Mouse (Mus musculus): ENCODE data around the gene A930004D18Rik. TPM values are rescaled to one million over a fixed set of nuclear protein-coding genes. Genes with fewer than 3 reads are reported as not detected.

A930004D18Rik gene
- polyA plus RNA-seq (2014; fragmentation: Nextera tagmentation; extraction: Ambion mirVana) = 11.5 and 13.3 TPM in 2 replicates

DNA sequence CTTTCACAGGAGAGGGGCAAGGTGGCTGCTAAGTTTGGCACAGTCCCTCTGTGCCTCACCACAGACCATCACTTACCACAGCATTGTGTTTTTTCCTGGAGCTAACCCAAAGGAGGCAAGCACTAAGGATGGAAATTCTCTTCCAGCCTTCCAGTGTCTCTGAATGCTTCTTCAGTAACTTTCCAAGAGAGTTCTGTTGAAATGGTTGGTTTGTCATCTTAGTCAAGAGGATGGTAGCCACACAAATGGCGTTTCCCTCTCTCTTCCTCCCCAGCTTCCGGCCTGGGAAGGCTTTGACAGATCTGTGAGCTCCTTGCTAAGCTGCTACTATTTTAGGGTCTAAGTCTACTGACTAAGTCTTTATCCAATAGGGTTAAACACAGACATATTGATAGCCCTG lies at the start of gene A930004D18Rik:
Gene A930004D18Rik (minus strand): TSS at position 247 of the 400 bp plus-strand sequence.
- Histone ChIP-seq H3K9ac (ENCODE audit: low read length) (no peak within 1 kb of the TSS), H3K27me3 (replicated peaks; ENCODE audit: control insufficient read depth, insufficient read depth, low read length) (no peaks in the 10 kb centered on the region), H3K4me1 (replicated peaks; ENCODE audit: control insufficient read depth, insufficient read depth, low read length) (peaks cover 33% of the 10 kb centered on the region), H3K36me3 (ENCODE audit: control insufficient read depth, insufficient read depth, low read length) (no peaks in the 10 kb centered on the region), H3K4me3 (ENCODE audit: low read depth, low read length) (no peak within 1 kb of the TSS), H3K9me3 (ENCODE audit: control insufficient read depth, low read length) (no peaks in the 10 kb centered on the region), H3K4me2 (ENCODE audit: low read length) (no peak within 1 kb of the TSS), H3K27ac (ENCODE audit: low read depth) (no peak within 1 kb of the TSS)
- WGBS = 74% methylated on average over 2 of the region's 2 CpGs
- ATAC-seq (replicated peaks; ENCODE audit: low FRiP score, low TSS enrichment, low read depth) = no peak
- peak; percentile 47 for DNase-seq (ENCODE audit: low spot score)

DNA sequence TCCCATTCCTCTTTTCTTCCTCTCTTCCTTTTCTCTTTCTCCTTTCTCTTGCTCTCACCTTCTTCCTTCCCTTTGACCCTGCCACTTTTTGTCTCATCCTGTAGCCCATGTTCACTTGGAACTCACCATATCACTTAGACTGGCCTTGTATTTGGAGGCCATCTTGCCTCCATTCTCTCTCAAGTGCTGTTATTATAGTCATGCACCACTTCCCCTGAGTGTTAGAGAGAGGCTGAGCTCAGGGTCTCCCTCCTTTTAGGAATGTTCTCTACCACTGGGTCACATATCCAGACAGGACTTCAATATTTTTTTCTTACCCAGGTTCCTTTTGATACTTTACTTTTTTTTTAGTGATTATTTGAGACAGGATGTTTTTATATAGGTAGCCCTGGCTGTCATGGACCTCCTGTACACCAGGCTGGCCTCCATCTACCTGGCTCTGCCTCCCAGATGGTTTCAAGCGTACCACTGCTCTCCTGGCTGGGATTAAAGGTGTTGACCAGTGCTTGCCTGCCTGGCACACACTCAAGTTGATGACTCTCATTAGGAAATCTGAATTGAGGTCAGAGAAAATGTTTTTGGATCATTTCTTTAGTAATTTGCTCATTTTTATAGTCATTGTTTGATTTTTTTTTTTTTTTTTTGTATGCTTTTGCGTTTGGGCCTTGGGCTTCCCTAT lies 42.8 kb upstream of the A930004D18Rik start:
- Histone ChIP-seq H3K4me1 (replicated peaks; ENCODE audit: control insufficient read depth, insufficient read depth, low read length) (no peaks in the 10 kb centered on the region), H3K27ac (ENCODE audit: low read depth) (no peak overlapping the region), H3K9me3 (ENCODE audit: control insufficient read depth, low read length) (no peaks in the 10 kb centered on the region), H3K27me3 (replicated peaks; ENCODE audit: control insufficient read depth, insufficient read depth, low read length) (no peaks in the 10 kb centered on the region), H3K36me3 (ENCODE audit: control insufficient read depth, insufficient read depth, low read length) (peaks cover 73% of the 10 kb centered on the region), H3K4me3 (ENCODE audit: low read depth, low read length) (no peak overlapping the region), H3K4me2 (ENCODE audit: low read length) (no peak overlapping the region), H3K9ac (ENCODE audit: low read length) (no peak overlapping the region)
- no peak for ATAC-seq (replicated peaks; ENCODE audit: low FRiP score, low TSS enrichment, low read depth)
- 90% methylated on average over 2 of the region's 2 CpGs for WGBS
- DNase-seq (ENCODE audit: low spot score) = no peak

DNA sequence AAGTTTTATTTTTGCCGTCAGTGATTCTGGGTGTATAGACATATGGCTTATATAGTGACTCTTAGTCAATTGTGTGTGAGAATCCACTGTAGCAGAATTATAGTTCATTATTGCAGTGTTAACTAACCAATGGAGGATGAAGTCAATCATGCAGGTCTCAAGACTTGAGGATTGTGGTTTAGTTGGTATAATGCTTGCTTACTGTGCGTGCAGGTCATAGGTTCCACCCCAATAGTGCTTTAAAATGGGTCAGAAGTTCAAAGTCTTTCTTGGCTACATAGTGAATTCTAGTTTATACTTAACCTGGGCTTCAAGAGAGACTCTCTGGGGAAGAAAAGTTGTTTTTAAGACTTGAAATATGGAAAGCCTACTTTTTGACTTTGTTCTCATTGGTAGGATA lies 34.4 kb upstream of the A930004D18Rik start:
- H3K4me3 ChIP-seq (ENCODE audit: low read depth, low read length) = no peak overlapping the region
- no peaks in the 10 kb centered on the region for H3K27me3 ChIP-seq (replicated peaks; ENCODE audit: control insufficient read depth, insufficient read depth, low read length)
- H3K4me1 ChIP-seq (replicated peaks; ENCODE audit: control insufficient read depth, insufficient read depth, low read length) = no peaks in the 10 kb centered on the region
- no peaks in the 10 kb centered on the region for H3K9me3 ChIP-seq (ENCODE audit: control insufficient read depth, low read length)
- no peak overlapping the region for H3K27ac ChIP-seq (ENCODE audit: low read depth)
- 90% methylated on average over 2 of the region's 2 CpGs for WGBS
- peaks cover 57% of the 10 kb centered on the region for H3K36me3 ChIP-seq (ENCODE audit: control insufficient read depth, insufficient read depth, low read length)
- H3K4me2 ChIP-seq (ENCODE audit: low read length) = no peak overlapping the region
- DNase-seq (ENCODE audit: low spot score) (no peak), ATAC-seq (replicated peaks; ENCODE audit: low FRiP score, low TSS enrichment, low read depth) (no peak)
- no peak overlapping the region for H3K9ac ChIP-seq (ENCODE audit: low read length)

DNA sequence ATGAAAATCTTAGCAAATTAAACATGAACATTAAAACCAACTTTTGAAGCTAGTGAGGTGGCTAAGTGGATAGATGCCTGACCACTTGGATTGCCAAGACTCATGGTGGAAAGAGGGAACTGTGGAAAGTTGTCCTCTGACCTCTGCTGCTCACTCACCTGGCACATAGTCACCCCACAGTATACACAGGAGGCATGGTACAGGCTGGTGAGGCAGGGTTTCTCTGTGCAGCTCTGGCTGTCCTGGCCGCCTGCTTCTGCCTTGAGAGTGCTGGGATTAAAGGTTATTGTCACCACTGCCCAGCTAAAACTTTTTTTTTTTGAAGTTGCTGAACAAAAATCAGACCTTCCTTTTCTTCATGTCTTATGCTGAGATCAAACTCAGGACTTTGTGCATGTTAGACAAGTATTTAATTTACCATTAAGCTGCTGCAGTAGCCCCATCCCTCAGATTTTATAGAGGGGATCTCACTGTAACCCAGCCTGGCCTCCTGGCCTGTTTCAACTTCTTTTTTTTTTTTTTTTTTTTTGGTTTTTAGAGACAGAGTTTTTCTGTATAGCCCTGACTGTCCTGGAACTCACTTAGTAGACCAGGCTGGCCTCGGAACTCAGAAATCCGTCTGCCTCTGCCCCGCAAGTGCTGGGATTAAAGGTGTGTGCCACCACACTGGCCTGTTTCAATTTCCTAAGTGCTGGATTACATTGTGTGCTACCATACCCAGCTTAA lies 30.7 kb upstream of the A930004D18Rik start:
- WGBS = 93% methylated on average over 4 of the region's 4 CpGs
- Histone ChIP-seq H3K27ac (ENCODE audit: low read depth) (no peak overlapping the region), H3K9ac (ENCODE audit: low read length) (no peak overlapping the region), H3K9me3 (ENCODE audit: control insufficient read depth, low read length) (no peaks in the 10 kb centered on the region), H3K4me1 (replicated peaks; ENCODE audit: control insufficient read depth, insufficient read depth, low read length) (peaks cover 11% of the 10 kb centered on the region; the same call in 1 of the 2 replicates), H3K36me3 (ENCODE audit: control insufficient read depth, insufficient read depth, low read length) (peaks cover 33% of the 10 kb centered on the region), H3K27me3 (replicated peaks; ENCODE audit: control insufficient read depth, insufficient read depth, low read length) (no peaks in the 10 kb centered on the region), H3K4me3 (ENCODE audit: low read depth, low read length) (no peak overlapping the region), H3K4me2 (ENCODE audit: low read length) (no peak overlapping the region)
- ATAC-seq (replicated peaks; ENCODE audit: low FRiP score, low TSS enrichment, low read depth) = no peak
- DNase-seq (ENCODE audit: low spot score) = no peak

DNA sequence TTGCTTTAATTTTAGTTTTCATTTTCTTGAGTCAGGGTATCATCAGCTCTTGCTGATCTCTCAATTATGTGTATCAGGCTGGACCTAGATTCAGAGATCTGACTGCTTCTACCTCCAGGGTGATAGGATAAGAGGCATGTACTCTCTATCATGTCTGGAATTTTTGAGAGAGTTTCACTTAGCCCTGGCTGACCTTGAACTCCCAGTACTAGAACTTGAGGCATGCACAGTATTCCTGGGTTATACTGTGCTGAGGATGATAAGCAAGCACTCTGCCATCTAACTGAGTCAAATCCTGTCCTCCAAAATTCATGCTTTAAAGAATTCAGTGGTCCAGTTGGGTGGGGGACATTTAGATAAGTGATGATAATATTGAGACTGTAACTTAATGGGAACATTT lies 28.9 kb upstream of the A930004D18Rik start:
- H3K27me3 ChIP-seq (replicated peaks; ENCODE audit: control insufficient read depth, insufficient read depth, low read length) = no peaks in the 10 kb centered on the region
- H3K4me2 ChIP-seq (ENCODE audit: low read length) = peak overlapping the region; percentile 74
- peaks cover 11% of the 10 kb centered on the region; the same call in 1 of the 2 replicates for H3K4me1 ChIP-seq (replicated peaks; ENCODE audit: control insufficient read depth, insufficient read depth, low read length)
- no peak for ATAC-seq (replicated peaks; ENCODE audit: low FRiP score, low TSS enrichment, low read depth)
- no peak overlapping the region for H3K9ac ChIP-seq (ENCODE audit: low read length)
- no peak overlapping the region for H3K4me3 ChIP-seq (ENCODE audit: low read depth, low read length)
- no peaks in the 10 kb centered on the region for H3K9me3 ChIP-seq (ENCODE audit: control insufficient read depth, low read length)
- no peak overlapping the region for H3K27ac ChIP-seq (ENCODE audit: low read depth)
- no peak for DNase-seq (ENCODE audit: low spot score)
- peaks cover 16% of the 10 kb centered on the region for H3K36me3 ChIP-seq (ENCODE audit: control insufficient read depth, insufficient read depth, low read length)

DNA sequence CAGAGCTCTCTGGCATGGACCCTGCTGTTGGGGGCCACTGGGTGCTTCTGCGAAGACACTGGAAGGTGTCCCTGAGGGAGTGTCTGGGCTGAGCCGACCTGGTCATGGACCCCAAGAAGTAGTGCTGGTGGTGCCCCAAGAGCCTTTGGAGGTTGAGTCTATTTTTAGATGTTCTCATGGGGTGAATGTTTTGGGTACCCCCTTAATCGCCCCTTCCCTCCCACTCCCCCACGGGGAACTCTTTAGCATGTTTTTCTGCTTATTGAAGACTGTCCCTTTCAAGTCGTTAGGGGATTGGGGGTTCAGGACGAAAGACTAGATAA lies 28.1 kb upstream of the A930004D18Rik start:
- Histone ChIP-seq H3K9me3 (ENCODE audit: control insufficient read depth, low read length) (no peaks in the 10 kb centered on the region), H3K4me2 (ENCODE audit: low read length) (peak overlapping the region; percentile 74), H3K27ac (ENCODE audit: low read depth) (peak overlapping the region; percentile 99), H3K27me3 (replicated peaks; ENCODE audit: control insufficient read depth, insufficient read depth, low read length) (no peaks in the 10 kb centered on the region), H3K9ac (ENCODE audit: low read length) (peak overlapping the region; percentile 89), H3K4me1 (replicated peaks; ENCODE audit: control insufficient read depth, insufficient read depth, low read length) (peaks cover 11% of the 10 kb centered on the region; the same call in 1 of the 2 replicates), H3K36me3 (ENCODE audit: control insufficient read depth, insufficient read depth, low read length) (peaks cover 11% of the 10 kb centered on the region), H3K4me3 (ENCODE audit: low read depth, low read length) (peak overlapping the region; percentile 69)
- DNase-seq (ENCODE audit: low spot score) = no peak
- ATAC-seq (replicated peaks; ENCODE audit: low FRiP score, low TSS enrichment, low read depth) = no peak
- WGBS = 6% methylated on average over 6 of the region's 6 CpGs

DNA sequence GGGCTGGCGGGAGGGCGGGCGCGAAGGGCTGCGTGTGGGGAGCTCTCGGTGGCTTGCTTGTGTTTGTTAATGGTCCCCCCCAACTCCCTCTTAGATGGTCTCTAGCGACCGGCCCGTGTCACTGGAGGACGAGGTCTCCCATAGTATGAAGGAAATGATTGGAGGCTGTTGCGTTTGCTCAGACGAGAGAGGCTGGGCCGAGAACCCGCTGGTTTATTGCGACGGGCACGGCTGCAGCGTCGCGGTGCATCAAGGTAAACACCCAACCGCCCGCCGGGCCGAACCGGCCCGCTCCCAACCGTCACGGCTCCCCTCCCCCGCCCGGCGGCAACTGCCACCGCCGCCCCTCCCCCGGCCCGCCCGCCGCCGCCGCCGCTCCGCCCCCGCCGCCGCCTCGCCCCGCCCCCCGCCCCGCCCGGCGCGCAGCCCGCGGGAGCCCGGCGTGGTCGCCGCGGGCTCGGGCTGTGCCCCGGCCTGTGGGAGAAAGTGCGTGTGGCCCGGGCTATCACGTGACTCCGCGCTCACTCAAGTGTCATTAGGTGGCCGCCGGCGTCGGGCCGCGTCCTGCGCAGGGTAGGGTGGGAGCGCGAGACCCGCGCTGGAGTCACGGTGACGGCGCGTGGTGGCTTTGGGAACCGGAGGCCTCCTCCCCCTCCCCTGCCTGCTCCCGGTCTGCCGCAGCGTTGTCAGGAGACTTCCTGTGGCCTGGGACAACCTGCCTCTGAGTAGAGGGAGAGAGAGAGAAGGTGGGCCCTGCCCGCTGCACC lies 27.6 kb upstream of the A930004D18Rik start:
- H3K4me1 ChIP-seq (replicated peaks; ENCODE audit: control insufficient read depth, insufficient read depth, low read length) = peaks cover 11% of the 10 kb centered on the region; the same call in 1 of the 2 replicates
- H3K9me3 ChIP-seq (ENCODE audit: control insufficient read depth, low read length) = no peaks in the 10 kb centered on the region
- DNase-seq (ENCODE audit: low spot score) = peak; percentile 90
- WGBS = under 1% methylated on average over 65 of the region's 85 CpGs
- peaks cover 10% of the 10 kb centered on the region for H3K36me3 ChIP-seq (ENCODE audit: control insufficient read depth, insufficient read depth, low read length)
- H3K9ac ChIP-seq (ENCODE audit: low read length) = peak overlapping the region; percentile 89
- H3K4me3 ChIP-seq (ENCODE audit: low read depth, low read length) = peak overlapping the region; percentile 69
- peak overlapping the region; percentile 99 for H3K27ac ChIP-seq (ENCODE audit: low read depth)
- H3K4me2 ChIP-seq (ENCODE audit: low read length) = peak overlapping the region; percentile 74
- no peaks in the 10 kb centered on the region for H3K27me3 ChIP-seq (replicated peaks; ENCODE audit: control insufficient read depth, insufficient read depth, low read length)
- ATAC-seq (replicated peaks; ENCODE audit: low FRiP score, low TSS enrichment, low read depth) = peak; percentile 70

DNA sequence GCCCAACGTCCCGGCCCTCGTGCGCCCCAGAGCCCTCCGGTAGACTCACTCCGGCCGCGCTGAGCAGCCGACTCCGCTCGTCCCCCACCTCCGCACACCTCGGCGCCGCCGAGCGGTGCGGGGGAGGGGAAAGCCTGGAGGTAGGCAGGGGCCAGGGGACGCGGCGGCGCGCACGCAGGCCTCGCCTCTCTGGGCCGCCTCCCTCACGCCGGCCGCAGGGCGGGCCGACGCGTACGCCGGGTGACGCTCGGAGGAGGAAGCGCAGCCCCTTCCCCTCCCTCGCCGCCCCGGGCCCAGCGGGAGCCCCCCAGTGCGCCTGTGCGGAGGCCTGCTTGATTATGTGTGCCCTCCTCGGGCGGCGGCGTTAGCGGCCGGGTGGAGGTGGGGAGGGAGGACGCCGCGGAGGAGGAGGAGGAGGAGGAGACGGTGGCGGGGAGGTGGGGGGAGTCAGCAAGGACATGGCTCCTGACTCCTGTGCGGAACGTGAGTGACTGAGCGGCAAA lies 26.9 kb upstream of the A930004D18Rik start:
- Histone ChIP-seq H3K4me1 (replicated peaks; ENCODE audit: control insufficient read depth, insufficient read depth, low read length) (peaks cover 11% of the 10 kb centered on the region; the same call in 1 of the 2 replicates), H3K9ac (ENCODE audit: low read length) (peak overlapping the region; percentile 89), H3K9me3 (ENCODE audit: control insufficient read depth, low read length) (no peaks in the 10 kb centered on the region), H3K4me2 (ENCODE audit: low read length) (peak overlapping the region; percentile 74), H3K4me3 (ENCODE audit: low read depth, low read length) (peak overlapping the region; percentile 69), H3K36me3 (ENCODE audit: control insufficient read depth, insufficient read depth, low read length) (peaks cover 10% of the 10 kb centered on the region), H3K27me3 (replicated peaks; ENCODE audit: control insufficient read depth, insufficient read depth, low read length) (no peaks in the 10 kb centered on the region), H3K27ac (ENCODE audit: low read depth) (peak overlapping the region; percentile 99)
- peak; percentile 96 for ATAC-seq (replicated peaks; ENCODE audit: low FRiP score, low TSS enrichment, low read depth)
- peak; percentile 91 for DNase-seq (ENCODE audit: low spot score)
- under 1% methylated on average over 23 of the region's 58 CpGs for WGBS
